Mouse (Mus musculus) CD4-positive helper T cell, adult 2 months (primary cell): ENCODE results near the gene Hectd4.
A peak's percentile ranks its signal among the peaks of the same experiment; 100 is the strongest.
"Not testable (repeated sequence)": the region's sequence is repeated elsewhere in the genome, so short reads cannot be mapped to it uniquely, and the experiment has no call there.

Source experiments
- DNase-seq: peaks from one replicate; pipeline ENCODE4 v3.0.0-alpha.2; 2012; ENCODE audit warnings: low read depth, missing footprints, low spot score

Gene Hectd4

DNA sequence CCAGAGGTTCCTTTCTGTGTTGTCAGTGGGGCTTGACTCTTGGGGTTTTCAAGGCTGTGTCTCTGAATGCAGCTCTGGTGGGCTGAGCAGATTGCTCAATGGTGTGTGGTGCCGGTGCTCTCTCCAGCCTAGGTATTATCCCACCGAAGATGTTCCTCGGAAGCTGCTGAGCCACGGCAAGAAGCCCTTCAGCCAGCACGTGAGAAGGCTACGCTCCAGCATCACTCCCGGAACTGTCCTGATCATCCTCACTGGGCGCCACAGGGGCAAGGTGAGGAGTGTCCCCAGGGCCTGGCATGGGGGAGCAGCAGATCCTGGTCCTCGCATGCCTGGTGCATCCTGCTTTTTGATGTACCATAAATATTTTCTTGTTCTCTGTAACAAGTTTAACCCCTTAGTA is 13.5 kb upstream of the Hectd4 start:
- DNase-seq = no peak

DNA sequence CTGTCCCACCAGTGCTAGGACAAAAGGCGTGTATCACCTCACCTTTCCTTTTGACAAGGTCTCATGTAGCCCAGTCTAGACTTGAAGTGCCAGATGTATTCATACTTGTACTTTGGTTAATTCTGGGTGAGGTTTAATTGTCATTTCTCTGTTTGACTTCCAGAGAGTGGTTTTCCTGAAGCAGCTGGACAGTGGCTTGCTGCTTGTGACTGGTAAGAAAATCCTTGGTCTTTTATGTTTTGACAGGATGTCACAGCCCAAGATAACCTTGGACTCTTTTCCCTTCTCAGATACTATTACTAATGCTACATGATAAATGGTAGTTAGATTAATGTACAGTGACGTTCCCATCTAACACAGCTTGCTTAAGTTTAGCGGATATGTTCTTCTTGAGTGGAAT is 13.0 kb upstream of the Hectd4 start:
- DNase-seq = no peak

- DNase-seq = no peak
These were observed 10.0 kb upstream of the Hectd4 start for GRCm38 (mm10) chr5:121209755-121210600.

DNA sequence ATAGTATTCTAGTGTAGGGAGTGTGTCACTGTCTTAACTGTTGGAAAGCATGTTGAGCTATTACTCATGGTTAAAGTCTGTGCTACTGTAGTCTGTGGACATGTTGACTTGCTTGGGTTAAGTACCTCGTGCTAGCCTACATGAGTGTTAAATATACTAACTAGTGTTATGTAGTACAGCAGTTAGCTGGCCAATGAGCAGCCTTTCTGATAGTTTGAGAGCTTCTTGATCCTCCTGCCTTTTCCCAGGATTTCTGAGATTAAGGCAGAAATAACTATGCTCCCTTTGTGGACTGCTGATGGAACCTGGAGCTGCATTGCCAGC is 9.5 kb upstream of the Hectd4 start:
- no peak for DNase-seq

DNA sequence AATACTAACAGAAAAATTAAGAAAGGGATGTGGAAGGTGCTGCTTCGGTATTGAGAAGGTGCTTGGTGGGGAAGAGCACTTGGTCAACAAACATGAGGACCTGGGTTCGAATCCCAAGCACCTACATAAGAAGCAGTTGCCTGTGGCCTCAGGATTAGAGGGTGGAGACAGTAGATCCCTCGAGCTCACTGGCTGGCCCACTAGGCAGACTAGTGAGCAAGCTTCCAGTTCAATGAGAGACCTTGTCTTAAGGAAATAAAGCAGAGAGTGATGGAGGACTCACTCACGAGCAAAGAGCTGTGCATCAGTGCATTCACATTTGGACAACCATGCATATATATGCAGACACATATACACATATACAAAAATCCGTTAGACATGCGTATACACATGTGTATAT is 7.9 kb upstream of the Hectd4 start:
- no peak for DNase-seq

- no peak for DNase-seq
These were observed 5.3 kb upstream of the Hectd4 start for GRCm38 (mm10) chr5:121214707-121215106.

GRCm38 (mm10) chr5:121215380-121216125 is 4.5 kb upstream of the Hectd4 start:
- peak; percentile 70 for DNase-seq

DNA sequence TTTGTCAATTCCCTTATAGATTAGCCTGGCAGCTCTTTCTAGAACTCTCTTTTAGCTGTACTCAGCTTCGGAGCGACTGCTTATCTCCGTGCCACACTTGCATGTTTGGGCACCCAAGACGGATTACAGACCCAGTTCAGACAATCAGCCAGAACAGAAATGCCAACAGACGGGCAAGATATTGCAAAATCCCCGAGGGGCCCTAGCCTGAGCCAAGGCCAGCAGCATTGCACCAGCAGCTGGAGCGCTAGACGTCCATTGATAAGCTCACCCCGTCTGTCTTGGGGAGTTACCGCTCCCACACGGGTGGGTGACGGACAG is 3.9 kb upstream of the Hectd4 start:
- DNase-seq = no peak

GRCm38 (mm10) chr5:121216584-121217312 is 3.3 kb upstream of the Hectd4 start:
- DNase-seq = not testable (repeated sequence)

GRCm38 (mm10) chr5:121217313-121217634 is 2.7 kb upstream of the Hectd4 start:
- DNase-seq = no peak

DNA sequence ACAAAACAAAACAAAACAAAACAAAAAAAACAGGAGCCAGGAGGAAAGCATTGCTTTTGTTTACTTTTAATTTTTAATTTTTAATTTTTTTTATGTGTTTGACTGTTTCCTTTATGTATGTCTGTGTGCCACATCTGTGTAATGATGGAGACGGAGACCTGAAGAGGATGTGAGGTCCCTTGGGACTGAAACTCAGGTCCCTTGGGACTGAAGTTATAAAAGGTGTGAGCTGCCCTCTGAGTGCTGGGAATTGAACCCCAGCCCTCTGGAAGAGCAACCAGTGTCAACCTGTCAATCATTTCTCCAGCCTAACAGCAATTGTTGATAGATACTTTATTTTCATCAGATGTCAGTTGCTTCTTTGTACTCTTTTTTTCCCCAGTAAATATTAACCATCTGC is 829 bp upstream of the Hectd4 start:
- DNase-seq = no peak

DNA sequence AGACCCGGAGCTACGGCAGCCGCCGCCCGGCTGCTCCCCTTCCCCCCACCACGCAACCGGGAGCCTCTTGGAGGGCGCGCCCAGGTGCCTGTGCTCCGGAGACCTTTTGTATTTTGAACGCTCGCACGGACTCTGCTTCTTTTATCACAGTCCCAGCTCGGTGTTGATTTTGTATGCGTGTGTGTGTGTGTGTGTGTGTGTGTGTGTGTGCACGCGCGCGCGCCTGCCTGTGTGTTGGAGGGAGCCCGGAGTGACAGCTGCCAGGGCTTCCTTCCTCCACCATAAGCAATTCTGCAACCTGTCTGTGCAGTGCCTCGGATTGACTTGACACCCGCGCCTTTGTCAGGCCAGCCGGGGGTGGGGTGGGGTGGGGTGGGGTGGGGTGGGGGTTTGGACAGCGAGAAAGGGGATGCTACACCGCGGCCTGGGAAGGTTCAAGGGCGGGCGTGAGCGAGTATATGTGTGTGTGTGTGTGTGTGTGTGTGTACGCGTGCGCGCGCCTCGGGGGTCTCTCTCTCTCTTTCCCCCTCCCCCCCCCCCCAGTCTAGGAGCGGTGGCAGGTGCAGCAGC is 798 bp downstream of the Hectd4 start:
- peak; percentile 72 for DNase-seq

DNA sequence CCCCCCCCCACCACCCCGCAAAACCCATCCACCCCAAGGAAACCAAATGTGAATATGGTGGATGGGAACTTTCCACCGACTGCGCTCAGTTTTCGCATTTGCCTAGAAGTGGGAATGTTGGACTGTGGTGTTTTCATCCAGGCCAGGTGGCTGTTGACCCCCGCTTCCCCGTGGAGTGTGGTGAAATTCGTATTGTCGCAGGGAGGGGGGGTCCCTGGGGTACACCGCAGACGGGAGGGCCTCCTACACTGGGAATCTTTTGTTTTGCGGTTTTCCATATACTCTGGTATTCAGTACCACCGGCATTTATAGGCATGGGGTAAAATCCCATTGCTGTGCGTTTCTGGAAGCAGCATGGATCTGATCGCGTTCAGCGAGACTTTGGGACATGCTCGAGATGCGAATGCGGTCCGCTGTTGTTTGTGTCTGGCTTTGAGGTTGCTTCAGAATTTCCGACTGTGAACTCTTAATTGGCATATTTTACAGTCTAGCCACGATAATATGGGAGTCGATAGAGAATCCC is 1.4 kb downstream of the Hectd4 start:
- DNase-seq = no peak

- DNase-seq = not testable (repeated sequence)
These were observed 4.0 kb downstream of the Hectd4 start for GRCm38 (mm10) chr5:121224020-121224419.

DNA sequence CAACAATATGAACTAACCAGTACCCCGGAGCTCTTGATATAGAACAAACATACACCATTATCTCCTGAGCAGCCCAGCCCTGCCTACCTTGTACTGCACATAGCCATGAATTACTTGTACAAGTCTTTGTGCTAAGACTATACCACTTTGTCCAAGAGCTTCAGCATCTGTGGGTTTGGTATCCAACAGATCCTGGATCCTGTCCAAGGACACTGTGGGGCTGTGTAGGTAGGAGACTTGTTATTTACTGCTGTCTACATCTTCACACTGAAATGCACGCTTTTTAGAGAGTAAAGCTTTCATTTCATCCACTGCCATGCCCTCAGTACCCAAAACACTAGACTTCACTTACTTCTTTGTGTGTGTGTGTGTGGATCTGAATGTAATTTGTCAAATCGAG is 4.8 kb downstream of the Hectd4 start:
- no peak for DNase-seq

GRCm38 (mm10) chr5:121225854-121226253 is 5.8 kb downstream of the Hectd4 start:
- no peak for DNase-seq

GRCm38 (mm10) chr5:121226406-121226805 is 6.4 kb downstream of the Hectd4 start:
- DNase-seq = no peak

DNA sequence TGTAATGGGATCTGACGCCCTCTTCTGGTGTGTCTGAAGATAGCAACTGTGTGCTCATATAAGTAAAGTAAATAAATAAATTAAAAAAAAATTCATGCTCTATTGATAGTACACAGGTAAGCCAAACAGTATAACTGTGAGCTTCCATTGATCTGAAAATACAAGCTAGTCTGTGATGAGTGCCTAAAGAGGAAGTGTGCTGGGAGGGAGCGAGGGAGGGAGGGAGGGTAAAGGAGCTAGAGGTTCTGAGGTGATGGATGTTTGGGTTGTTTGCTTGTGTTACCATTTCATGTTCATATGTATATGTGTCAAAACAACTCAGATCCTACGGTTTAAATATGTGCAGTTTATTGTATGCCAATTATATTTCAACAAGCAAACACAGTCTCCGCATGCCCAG is 6.8 kb downstream of the Hectd4 start:
- no peak for DNase-seq

GRCm38 (mm10) chr5:121227330-121227729 is 7.3 kb downstream of the Hectd4 start:
- DNase-seq = not testable (repeated sequence)

GRCm38 (mm10) chr5:121229182-121229581 is 9.2 kb downstream of the Hectd4 start:
- DNase-seq = peak; percentile 40

GRCm38 (mm10) chr5:121230811-121231210 is 10.8 kb downstream of the Hectd4 start:
- no peak for DNase-seq

DNA sequence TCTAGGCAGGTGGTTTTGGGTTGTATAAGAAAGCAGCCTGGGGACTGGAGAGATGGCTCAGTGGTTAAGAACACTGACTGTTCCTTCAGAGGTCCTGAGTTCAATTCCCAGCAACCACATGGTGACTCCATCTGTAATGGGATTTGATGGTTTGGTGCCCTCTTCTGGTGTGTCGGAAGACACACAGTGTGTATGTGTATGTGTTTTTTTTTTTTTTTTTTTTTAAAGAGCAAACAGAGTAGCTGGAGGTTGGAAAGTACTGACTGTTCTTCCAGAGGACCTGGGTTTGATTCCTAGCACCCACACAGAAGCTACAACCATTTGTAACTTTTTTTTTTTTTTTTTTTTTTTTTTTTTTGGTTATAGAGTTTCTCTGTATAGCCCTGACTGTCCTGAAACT is 12.8 kb downstream of the Hectd4 start:
- no peak for DNase-seq
